Mouse (Mus musculus) T-helper 2 cell (primary cell): ENCODE data around the gene Gm20388.
"Not testable (repeated sequence)": the region's sequence is repeated elsewhere in the genome, so short reads cannot be mapped to it uniquely, and the experiment has no call there.

Experiments used
- in situ Hi-C: fragments of 300-600 bp; cut with MboI, MseI; formaldehyde crosslinking; loops from one replicate; pipeline ENCODE4 v1.15.1; 2025; ENCODE audit warnings: high pct_unique_total_duplicates

Gm20388 gene

GRCm38 (mm10) chr8:123412560-123413170 is 3502.0 kb downstream of the Gm20388 start:
- in situ Hi-C loops: no loop called here

- in situ Hi-C loops: no loop called here
Observed at GRCm38 (mm10) chr8:123414255-123414654, 3503.6 kb downstream of the Gm20388 start.

- in situ Hi-C loops: not testable (repeated sequence)
Observed at GRCm38 (mm10) chr8:123414997-123415696, 3504.5 kb downstream of the Gm20388 start.

GRCm38 (mm10) chr8:123415967-123416943 is 3505.6 kb downstream of the Gm20388 start:
- in situ Hi-C loops: no loop called here

GRCm38 (mm10) chr8:123416944-123417555 is 3506.4 kb downstream of the Gm20388 start:
- in situ Hi-C loops: no loop called here

GRCm38 (mm10) chr8:123419711-123420110 is 3509.1 kb downstream of the Gm20388 start:
- in situ Hi-C loops: loop anchor here (5.0 kb wide), 1 partner anchor 97 kb away; no protein-coding TSS in a partner anchor

- in situ Hi-C loops: loop anchor here (5.0 kb wide), 1 partner anchor 98 kb away; no protein-coding TSS in a partner anchor
Observed at GRCm38 (mm10) chr8:123420525-123421281, 3510.1 kb downstream of the Gm20388 start.

GRCm38 (mm10) chr8:123421325-123421724 is 3510.7 kb downstream of the Gm20388 start:
- in situ Hi-C loops: loop anchor here (5.0 kb wide), 1 partner anchor 99 kb away; no protein-coding TSS in a partner anchor

GRCm38 (mm10) chr8:123422056-123422780 is 3511.6 kb downstream of the Gm20388 start:
- in situ Hi-C loops: loop anchor here (5.0 kb wide), 1 partner anchor 100 kb away; no protein-coding TSS in a partner anchor

- in situ Hi-C loops: loop anchor here (5.0 kb wide), 1 partner anchor 100 kb away; no protein-coding TSS in a partner anchor
Observed at GRCm38 (mm10) chr8:123422781-123423159, 3512.1 kb downstream of the Gm20388 start.

- in situ Hi-C loops: loop anchor here (5.0 kb wide), 1 partner anchor 101 kb away; no protein-coding TSS in a partner anchor
Observed at GRCm38 (mm10) chr8:123423441-123423840, 3512.8 kb downstream of the Gm20388 start, which contains the start of gene Def8. TSS of gene Def8 (plus strand) at chr8:123423527.

- in situ Hi-C loops: no loop called here
Observed at GRCm38 (mm10) chr8:123426511-123427509, 3516.2 kb downstream of the Gm20388 start.

- in situ Hi-C loops: no loop called here
Observed at GRCm38 (mm10) chr8:123427639-123428275, 3517.1 kb downstream of the Gm20388 start.

GRCm38 (mm10) chr8:123428343-123428893 is 3517.8 kb downstream of the Gm20388 start:
- in situ Hi-C loops: no loop called here

GRCm38 (mm10) chr8:123428939-123429721 is 3518.5 kb downstream of the Gm20388 start:
- in situ Hi-C loops: no loop called here

- in situ Hi-C loops: not testable (repeated sequence)
Observed at GRCm38 (mm10) chr8:123429722-123430013, 3519.0 kb downstream of the Gm20388 start.

- in situ Hi-C loops: not testable (repeated sequence)
Observed at GRCm38 (mm10) chr8:123430936-123431335, 3520.3 kb downstream of the Gm20388 start.
